Mouse (Mus musculus): ENCODE data around the gene Gtsf2.
"Not testable (repeated sequence)": the region's sequence is repeated elsewhere in the genome, so short reads cannot be mapped to it uniquely, and the experiment has no call there.

Gtsf2 gene

DNA sequence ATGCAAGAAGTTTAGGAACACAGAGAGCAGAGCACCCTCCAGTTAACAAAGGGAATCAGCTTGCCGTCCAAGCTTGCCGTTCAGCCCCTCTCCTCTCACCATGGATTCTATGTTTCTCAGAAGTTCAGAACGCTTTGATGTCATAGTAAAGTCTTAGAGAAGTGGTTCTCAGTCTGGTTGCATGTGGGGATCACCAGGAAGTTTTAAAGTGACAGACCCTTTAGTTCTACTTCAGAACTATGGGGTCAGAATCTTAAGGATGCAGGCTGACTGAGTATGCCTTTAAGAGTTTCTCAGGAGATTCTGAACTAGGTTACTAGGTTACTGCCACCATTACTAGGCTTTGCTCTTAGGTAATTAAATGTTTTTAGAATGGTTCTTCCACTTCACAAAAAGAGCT is at the start of gene Gtsf2:
Gtsf2 (minus strand) TSS at position 101 of the 400 bp plus-strand sequence.
- DNase-seq = no peak

- no peak for DNase-seq
These were observed 48.2 kb upstream of the Gtsf2 start for GRCm38 (mm10) chr15:103496204-103497140.

DNA sequence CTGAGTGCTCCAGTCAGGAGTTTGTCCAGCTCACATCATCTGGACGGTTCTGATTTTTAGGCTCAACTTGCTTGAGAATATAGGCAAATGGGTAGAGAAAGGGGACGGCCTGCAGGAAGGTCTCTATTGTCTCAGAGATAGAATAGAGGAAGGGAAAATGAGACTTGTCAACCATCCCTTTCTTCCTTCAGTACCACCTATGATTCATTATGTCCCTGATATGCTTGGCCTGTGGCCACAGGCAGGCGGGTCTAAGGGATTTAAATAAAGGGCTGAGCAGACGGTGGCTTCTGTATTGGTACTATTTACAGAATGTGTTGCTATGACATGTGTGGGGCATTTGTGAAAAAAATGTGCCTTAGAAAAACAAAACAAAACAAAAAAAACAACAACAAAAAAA is 40.1 kb upstream of the Gtsf2 start:
- no peak for DNase-seq

DNA sequence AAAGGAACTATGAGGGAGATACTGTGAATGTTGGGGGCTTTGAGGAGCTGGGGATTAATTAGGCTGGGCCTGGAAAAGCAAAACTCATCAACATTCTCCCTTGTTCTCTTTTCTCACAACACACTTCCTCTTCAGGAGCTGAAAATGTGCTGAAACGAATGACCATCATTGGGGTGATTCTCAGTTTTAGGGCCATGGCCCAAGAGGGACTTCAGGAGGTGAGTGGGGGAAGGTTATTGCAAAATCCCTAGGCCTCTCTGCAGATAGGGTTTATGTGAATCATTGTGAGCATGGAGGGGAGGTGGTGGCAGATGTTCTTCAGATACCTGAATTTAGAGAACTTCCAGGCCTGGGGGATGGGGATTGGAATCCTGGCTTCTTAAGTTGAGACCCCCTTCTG is 38.4 kb upstream of the Gtsf2 start:
- DNase-seq = no peak

GRCm38 (mm10) chr15:103485106-103485505 is 36.8 kb upstream of the Gtsf2 start:
- no peak for DNase-seq

DNA sequence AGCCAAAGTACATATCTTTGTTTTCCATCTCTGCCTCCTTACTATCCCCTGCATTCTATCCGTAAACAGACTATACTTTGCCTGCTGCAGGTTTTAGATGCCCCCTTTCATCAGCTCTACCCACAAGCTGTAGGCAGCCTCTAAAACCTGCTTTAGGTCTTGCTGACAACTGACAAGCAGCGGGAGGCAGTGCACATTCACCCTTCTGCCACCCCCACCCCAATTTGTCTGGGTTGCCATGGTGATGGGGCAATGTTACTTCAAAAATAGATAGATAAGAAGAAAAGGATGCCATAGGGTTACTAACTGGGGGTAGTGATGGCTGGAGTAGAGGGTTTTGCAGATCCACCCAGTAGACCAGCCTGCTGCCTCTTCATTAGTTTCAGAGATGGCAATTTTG is 36.2 kb upstream of the Gtsf2 start:
- DNase-seq = no peak

DNA sequence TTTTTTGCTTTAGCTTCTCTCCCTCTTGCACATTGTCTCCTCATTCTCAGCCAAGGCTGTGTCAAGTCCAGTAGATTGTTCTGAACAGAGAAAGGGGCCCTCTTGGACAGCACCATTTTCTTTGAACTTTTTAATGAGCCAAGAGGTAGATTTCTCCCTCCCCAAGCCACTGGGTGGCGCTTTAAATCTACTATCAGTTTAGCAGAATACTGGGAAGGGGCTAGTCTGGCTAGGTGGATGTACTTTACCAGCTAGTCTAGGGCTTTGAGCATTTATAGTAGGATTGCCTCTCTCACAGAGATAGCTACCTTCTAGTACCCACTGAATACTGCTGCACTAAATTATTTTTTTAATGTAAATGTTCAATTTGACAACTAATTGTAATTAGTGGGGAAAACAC is 34.2 kb upstream of the Gtsf2 start:
- DNase-seq = no peak

GRCm38 (mm10) chr15:103480129-103480528 is 31.9 kb upstream of the Gtsf2 start:
- no peak for DNase-seq

DNA sequence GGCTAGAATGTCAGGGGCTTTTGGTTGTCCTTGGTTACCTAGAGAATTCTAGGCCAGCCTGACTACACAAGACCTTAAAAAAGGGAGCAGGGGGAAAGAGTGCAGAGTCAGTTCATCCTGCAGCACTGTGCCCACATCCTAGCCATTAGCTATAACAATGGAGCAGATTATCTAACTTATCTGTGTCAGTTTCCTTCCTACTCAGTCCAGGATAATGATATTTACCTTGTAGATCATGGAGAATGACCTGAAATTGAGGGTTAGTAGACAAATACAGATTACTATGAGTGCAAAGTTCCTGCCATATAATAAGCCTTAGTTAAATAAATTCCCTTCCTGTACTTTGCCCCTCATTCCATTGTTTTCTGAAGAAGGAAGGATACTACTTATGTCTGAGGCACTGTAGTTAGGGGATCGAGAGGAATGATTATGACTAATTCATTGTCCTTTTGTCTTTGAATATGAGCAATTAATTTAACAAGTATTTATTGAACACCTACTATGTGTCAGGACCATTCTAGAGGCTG is 30.9 kb upstream of the Gtsf2 start:
- no peak for DNase-seq

GRCm38 (mm10) chr15:103473769-103474168 is 25.5 kb upstream of the Gtsf2 start:
- no peak for DNase-seq

- DNase-seq = no peak
These were observed 24.9 kb upstream of the Gtsf2 start for GRCm38 (mm10) chr15:103473182-103473581.

GRCm38 (mm10) chr15:103472265-103472664 is 24.0 kb upstream of the Gtsf2 start:
- no peak for DNase-seq

DNA sequence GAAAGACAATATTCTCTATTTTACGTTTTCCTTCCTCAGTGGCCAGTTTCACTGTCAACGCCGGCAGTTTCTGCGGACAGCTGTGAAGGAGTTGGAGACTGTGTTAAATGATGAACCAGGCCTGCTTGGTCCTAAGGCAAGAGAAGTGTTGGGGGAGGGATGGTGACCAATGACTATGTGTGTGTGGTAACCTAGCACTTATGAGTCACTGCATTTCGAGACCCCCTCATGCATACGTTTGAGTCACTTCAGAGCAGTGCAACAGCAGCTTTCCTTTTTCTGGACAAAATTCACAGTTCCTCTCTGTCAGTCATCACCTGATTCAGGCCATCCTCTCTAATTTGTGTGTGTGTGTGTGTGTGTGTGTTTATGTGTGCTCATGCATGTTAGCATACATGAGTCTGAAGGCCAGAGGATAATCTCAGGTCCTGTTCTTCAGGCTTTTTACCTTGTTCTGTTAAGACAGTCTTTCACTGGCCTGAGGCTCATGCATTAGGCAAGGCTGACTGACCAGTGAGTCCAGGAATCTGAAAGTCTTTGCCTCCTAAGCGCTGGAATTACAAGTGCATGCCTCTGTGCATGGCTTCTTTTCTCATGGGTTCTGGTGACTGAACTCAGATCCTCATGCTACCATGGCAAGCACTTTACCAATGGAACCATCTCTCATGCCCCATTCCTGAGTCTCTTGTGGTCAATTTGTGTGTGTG is 23.4 kb upstream of the Gtsf2 start:
- DNase-seq = no peak

DNA sequence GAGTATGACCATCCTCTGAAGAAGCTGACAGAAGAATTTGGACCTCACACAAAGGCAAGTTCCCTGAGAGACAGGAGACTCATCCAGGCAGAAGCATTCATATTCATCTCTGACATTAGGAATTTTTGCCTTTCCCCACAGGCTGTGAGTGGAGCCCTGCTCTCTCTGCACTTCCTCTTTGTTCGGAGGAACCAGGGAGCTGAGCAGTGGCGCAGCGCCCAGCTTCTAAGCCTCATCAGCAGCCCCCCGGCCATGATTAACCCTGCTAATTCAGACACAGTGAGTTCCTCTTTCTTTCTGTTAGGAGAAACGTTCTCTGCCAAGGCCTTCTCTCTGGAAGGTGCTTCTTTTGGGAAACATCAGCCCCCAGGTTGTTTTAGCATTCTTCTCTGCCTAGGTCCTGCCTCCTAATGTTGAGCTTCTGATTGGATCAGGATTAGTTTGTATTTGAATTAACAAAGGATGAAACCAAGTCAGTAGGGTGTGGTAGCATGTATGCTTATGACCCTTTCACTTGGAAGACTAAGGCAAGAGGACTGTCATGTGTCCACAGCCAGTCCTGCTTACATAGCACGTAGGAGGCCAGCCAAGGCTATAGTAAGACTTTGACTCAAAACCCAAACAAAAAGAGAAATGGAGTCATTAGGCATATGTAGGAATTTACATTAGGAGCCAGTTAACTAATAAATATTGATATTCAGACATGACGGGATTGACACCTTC is 14.4 kb upstream of the Gtsf2 start:
- DNase-seq = no peak

- DNase-seq = no peak
These were observed 6.2 kb upstream of the Gtsf2 start for GRCm38 (mm10) chr15:103454449-103454848.

- no peak for DNase-seq
These were observed 5.4 kb upstream of the Gtsf2 start, which contains the start of gene Nckap1l for GRCm38 (mm10) chr15:103453551-103454218. Gene Nckap1l (plus strand): TSS chr15:103453794.

DNA sequence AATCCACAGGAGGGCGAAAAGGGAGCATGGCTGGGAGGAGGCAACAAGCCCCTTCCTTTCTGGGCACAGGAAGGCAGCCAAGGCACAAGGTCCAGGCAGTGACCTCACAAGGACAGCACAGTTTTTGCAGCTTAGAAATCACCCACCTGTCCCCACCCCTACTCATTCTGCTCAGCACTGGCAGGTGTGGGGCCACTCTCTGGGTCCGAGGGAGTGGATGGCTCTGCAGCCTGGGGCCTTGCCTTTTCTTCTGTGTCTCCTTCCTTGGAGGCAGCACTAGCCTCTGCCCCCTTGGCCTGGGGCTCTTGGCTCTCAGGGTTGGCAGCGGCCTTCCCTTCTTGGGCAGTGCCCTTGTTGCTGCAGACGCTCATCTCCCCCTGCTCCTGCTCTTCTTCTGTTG is 2.3 kb downstream of the Gtsf2 start:
- DNase-seq = not testable (repeated sequence)

DNA sequence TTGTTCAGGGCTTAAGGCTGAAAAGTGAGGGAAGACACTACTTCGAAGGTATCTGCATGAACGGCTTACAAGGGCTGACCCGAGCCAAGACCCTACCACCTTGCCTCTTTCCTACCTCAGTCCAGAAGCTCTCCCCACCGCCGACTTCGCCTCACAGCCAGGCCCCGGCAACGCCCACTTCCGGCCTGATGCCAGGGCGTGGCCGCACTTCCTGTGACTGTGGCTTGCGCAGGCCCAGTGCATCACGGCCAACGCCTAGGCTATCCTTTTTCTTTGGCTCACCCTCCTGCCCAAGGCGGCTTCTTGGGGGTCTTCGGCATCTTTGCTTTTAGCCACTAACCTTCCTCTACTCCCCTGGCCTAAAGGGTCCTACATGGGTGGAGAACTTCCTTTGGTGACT is 18.0 kb downstream of the Gtsf2 start, which contains the start of gene Gtsf1:
Gtsf1 (minus strand) TSS at position 230 of the 400 bp plus-strand sequence.
- DNase-seq = no peak

GRCm38 (mm10) chr15:103427017-103427416 is 21.3 kb downstream of the Gtsf2 start:
- DNase-seq = no peak

DNA sequence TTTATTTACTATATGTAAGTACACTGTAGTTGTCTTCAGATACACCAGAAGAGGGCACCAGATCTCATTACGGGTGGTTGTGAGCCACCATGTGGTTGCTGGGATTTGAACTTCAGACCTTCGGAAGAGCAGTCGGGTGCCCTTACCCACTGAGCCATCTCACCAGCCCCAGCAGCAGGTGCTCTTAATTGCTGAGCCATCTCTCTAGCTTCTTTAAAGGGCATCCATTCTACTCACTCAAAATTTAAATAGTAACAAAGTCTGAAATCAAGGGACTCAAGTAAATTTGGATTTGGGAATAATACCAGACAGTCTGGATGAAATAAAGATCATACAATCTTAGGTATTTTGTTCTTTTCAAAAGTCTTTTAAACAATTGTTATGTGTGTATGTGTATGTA is 42.7 kb downstream of the Gtsf2 start:
- not testable (repeated sequence) for DNase-seq

- DNase-seq = no peak
These were observed 46.9 kb downstream of the Gtsf2 start for GRCm38 (mm10) chr15:103401361-103401760.

DNA sequence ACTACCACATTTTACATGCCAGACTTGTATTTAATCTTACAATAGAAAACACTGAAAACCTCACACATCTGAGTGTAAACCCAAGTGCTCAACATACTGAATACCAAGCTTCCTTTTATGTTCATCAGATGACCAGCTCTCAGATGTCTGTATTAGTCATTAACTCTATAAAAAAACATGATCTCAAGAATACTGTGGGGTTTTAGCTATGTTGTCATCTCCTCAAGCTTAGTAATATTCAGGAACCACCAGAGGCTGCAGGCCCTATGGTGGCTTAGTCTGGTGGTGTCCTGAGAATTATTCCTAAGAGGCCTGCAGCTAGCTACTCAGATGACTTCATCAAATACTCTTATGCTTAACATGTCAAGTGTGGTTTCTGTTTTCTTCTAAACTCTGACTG is 54.7 kb downstream of the Gtsf2 start:
- no peak for DNase-seq

Data from cerebellum, adult 9-10 months (tissue).